Mouse (Mus musculus) olfactory bulb, adult 2 months (tissue): ENCODE results near the gene Pnpo. TPM values are rescaled to one million over a fixed set of nuclear protein-coding genes. Genes with fewer than 3 reads are reported as not detected.

Experiments
- H3K27ac ChIP-seq: fragments of 200-500 bp; 2 replicates; pipeline ENCODE4 v1.5.1; 2012; ENCODE audit warnings: low read depth, low read length; ENCODE audit not compliant: insufficient read depth
- H3K4me1 ChIP-seq: fragments of 200-500 bp; 2 replicates; pipeline ENCODE4 v1.6.1; 2012; ENCODE audit warnings: low read length; ENCODE audit not compliant: control insufficient read depth, insufficient read depth
- H3K4me3 ChIP-seq: fragments of 200-500 bp; 2 replicates; pipeline ENCODE4 v1.5.1; 2012; ENCODE audit warnings: mild to moderate bottlenecking, low read depth, low read length, moderate library complexity; ENCODE audit not compliant: insufficient read depth
- CTCF ChIP-seq: fragments of 200-500 bp; IDR thresholded peaks from 2 replicates; pipeline ENCODE4 v1.5.1; 2012; ENCODE audit warnings: low read depth, mild to moderate bottlenecking, low read length, moderate library complexity; ENCODE audit not compliant: insufficient read depth
- POLR2A ChIP-seq: fragments of 200-500 bp; IDR thresholded peaks from 2 replicates; pipeline ENCODE4 v1.6.1; 2012; ENCODE audit warnings: mild to moderate bottlenecking, low read depth, low read length, moderate library complexity; ENCODE audit not compliant: insufficient read depth
- WGBS: fragments of 180-500 bp; shearing (Covaris S2); methylation state at CpG from one replicate; pipeline ENCODE4 v1.1.7; 2018; 5-methylcytosine and 5-hydroxymethylcytosine counted together
- polyA plus RNA-seq: library from polyadenylated mRNA; stranded (reverse); fragments of >200 nt; gene quantifications from 2 replicates; pipeline ENCODE4 v1.2.4, GENCODE M21; 2012; ENCODE audit warnings: low replicate concordance; ENCODE audit not compliant: missing spikeins, insufficient read depth, insufficient read length

Gene Pnpo
- polyA plus RNA-seq, 1 experiment, result not detected

DNA sequence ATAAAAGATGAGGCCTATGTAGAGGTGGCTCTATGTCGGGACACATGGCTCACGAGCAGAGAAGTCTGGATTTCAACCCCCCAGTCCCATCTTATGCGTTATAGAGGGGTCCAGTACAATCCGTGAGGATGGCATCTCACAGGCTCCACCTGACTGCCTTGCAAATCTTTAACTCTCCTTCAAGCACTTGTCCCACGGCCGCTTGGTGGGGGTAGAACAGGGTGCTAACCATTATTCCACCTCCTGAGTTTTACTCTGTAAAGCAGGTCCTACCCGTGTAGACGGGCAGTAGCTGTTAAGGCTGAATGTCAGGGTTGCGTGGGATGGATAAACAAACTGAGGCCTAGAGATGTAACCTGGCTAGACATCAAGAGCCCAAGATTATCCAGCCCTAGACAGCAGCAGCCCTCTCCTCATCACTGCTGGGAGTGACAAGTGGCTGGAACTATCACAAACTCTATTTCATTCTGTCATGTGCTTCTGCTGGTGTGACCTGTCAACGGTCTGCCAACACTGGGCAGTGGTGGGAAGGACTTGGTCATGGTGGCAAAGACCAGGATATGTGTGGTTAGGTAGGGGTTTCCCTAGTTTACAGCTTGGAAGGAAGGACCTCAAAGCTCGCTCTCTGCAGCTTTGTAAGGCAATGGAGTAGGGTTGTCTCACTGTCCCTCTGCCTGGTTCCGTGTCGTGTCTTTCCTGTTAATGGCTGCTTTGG, 10.1 kb downstream of the Pnpo start:
- Histone ChIP-seq H3K4me3 (no peak overlapping the region), H3K4me1 (peaks cover 4% of the 10 kb centered on the region; the same call in 1 of the 2 replicates), H3K27ac (no peak overlapping the region)
- TF ChIP-seq CTCF (no peak), POLR2A (no peak)
- WGBS, result 95% methylated on average over 13 of the region's 13 CpGs

DNA sequence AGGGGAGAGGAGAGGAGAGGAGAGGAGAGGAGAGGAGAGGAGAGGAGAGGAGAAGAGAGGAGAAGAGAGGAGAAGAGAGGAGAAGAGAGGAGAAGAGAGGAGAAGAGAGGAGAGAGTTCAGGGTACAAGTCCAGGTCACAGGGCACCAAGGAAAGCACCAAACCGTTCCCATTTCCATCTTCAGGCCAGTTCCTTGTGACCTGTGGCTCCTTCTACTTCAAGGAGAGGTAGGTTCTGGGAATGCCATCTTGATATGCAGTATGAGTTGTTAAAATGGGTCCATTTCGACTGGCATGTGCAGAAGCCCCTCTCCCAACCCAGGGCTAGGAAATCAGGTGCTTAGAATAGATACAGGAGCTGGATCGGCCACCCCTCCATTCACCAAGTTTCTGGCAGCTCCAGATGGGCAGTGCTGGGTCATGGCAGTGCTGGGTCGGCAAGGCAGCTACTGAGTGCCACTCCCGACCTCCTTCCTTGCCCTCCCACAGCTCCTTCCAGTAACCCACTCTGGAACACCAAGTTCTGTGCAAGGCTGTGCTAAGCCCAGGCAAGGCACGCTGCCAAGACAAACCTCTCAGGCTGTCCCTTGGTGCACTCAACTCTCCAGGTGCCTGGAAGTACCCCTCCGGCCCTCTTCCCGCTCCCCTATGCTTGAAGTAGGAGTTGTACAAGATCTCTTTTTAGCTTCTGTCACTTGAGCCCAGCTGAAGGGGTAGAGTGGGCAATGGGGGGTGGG, 12.3 kb downstream of the Pnpo start:
- WGBS, result 70% methylated on average over 8 of the region's 8 CpGs
- no peak overlapping the region for H3K4me3 ChIP-seq
- H3K4me1 ChIP-seq, result peaks cover 4% of the 10 kb centered on the region; the same call in 1 of the 2 replicates
- no peak overlapping the region for H3K27ac ChIP-seq
- TF ChIP-seq POLR2A, result no peak
- no peak for TF ChIP-seq CTCF

DNA sequence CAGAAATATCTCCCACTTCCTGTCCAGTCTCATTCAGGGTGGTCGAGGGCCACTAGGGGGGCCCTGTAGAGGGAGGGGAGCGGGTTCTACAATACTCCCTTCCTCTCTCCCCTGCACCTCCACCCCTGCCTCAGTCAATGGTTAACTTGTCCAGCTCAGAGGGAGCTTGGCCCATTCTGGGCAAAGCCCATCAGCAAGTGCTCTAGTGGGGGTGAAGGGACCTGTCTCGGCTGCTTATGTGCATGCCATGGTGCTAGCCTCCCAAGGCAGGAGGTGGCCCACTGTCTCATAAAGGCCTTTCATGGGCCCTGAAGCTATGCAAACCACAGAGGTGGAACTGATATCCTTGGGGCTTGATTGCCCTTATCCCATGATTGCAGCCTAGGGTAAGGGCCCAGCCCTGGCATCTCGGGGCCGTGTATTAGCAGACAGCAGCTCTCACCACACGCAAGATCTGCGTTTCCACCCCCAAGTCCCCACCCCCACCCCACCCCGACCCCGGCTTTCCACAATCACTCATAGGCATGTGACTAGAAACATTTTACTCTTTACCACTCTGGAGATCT, 13.9 kb downstream of the Pnpo start:
- Histone ChIP-seq H3K27ac (no peak overlapping the region), H3K4me1 (peaks cover 2% of the 10 kb centered on the region; the same call in 1 of the 2 replicates), H3K4me3 (no peak overlapping the region)
- WGBS, result 65% methylated on average over 9 of the region's 9 CpGs
- TF ChIP-seq POLR2A (no peak), CTCF (no peak)

- 32% methylated on average over 13 of the region's 13 CpGs for WGBS
- H3K27ac ChIP-seq, result no peak overlapping the region
- no peak overlapping the region for H3K4me3 ChIP-seq
- no peak for TF ChIP-seq CTCF
- TF ChIP-seq POLR2A, result no peak
- H3K4me1 ChIP-seq, result no peaks in the 10 kb centered on the region
Observed at GRCm38 (mm10) chr11:96929096-96929765, 14.6 kb downstream of the Pnpo start.

DNA sequence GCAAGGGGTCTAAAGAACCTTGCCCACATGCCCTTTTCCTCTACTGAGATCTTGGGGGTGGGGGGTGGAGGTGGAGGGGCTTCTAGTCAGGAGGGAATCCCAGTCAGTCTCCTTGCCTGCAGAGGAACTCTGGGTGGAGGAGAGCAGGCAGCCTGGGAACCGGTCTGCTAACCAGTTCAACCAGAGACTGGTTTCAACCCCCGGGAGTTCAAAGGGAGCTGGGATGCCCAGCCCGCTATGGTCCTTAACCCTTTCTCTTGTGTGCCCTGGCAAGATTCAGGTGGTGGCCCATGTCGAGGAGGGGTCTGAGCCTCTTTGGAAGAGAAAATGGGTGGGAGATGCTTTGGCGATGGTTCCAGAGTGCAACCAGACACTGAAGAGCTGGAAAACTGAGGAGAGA, 15.1 kb downstream of the Pnpo start:
- no peak overlapping the region for H3K4me3 ChIP-seq
- H3K4me1 ChIP-seq, result no peaks in the 10 kb centered on the region
- no peak for TF ChIP-seq CTCF
- no peak for TF ChIP-seq POLR2A
- no peak overlapping the region for H3K27ac ChIP-seq
- 19% methylated on average over 5 of the region's 5 CpGs for WGBS

DNA sequence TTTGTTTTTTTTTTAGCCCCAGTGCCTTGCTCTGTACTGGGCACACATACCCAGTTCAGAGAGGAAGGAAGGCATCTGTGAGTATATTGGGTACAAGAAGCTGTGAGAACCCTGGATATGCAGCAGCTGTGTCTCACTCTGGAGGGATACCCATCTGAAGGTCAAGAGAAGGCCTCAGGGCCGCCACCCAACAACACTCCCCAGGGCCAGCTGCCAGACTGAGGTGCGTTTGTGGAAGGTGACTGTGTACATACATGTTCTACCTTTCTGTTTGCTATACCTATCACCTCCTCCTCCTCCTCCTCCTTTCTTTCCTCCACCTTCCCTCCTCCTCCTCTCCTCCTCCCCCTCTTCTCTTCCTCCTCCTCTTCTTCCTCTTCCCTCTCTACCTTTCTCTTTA, 15.7 kb downstream of the Pnpo start, which contains the start of gene Prr15l:
TSS of gene Prr15l (plus strand) at position 17 of the 400 bp plus-strand sequence.
- H3K4me3 ChIP-seq, result no peak within 1 kb of the TSS
- WGBS, result 69% methylated on average over 2 of the region's 2 CpGs
- TF ChIP-seq POLR2A, result no peak
- TF ChIP-seq CTCF, result no peak
- H3K27ac ChIP-seq, result no peak within 1 kb of the TSS
- H3K4me1 ChIP-seq, result no peaks in the 10 kb centered on the region

- TF ChIP-seq POLR2A, result no peak
- TF ChIP-seq CTCF, result no peak
- H3K4me3 ChIP-seq, result no peak overlapping the region
- WGBS, result 89% methylated on average over 5 of the region's 5 CpGs
- H3K4me1 ChIP-seq, result no peaks in the 10 kb centered on the region
- no peak overlapping the region for H3K27ac ChIP-seq
Observed at GRCm38 (mm10) chr11:96926587-96926986, 17.2 kb downstream of the Pnpo start.

- H3K4me1 ChIP-seq, result no peaks in the 10 kb centered on the region
- TF ChIP-seq POLR2A (no peak), CTCF (no peak)
- no peak overlapping the region for H3K4me3 ChIP-seq
- no peak overlapping the region for H3K27ac ChIP-seq
- 93% methylated on average over 12 of the region's 12 CpGs for WGBS
Observed at GRCm38 (mm10) chr11:96925469-96926148, 18.2 kb downstream of the Pnpo start.
